Mouse (Mus musculus) adipocyte (in vitro differentiated cells): ENCODE measurements around the gene Egln3.

Experiments used
- DNase-seq: peaks from one replicate; pipeline ENCODE4 v3.0.0-alpha.2; 2016; ENCODE audit warnings: low spot score

Gene Egln3

DNA sequence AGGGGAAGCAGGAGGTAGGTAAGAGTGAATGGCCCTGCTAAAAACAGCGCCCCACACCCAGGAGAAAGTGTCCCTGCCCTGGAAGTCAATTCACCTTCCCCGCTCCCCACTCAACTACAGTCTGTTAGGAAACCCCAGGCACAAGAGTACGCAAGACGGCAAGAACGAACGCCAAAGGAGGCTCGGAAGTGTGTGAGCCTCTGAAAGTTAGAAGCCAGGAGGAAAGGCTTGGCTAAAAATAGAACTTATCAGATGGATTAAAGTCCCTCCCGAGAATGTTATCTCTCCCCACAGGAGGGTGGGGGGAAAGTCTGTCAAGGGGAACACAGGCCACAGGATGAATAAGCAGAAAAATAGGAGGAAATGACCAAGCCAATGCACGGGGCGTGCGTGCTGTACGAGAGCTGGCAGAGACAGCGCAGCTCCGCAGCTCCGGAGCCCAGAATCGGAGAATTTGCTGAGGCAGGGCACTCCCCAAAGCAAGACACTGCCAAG, 41.0 kb downstream of the Egln3 start:
- peak; percentile 66 for DNase-seq

- no peak for DNase-seq
Measured at GRCm38 (mm10) chr12:54161468-54162202, 42.0 kb downstream of the Egln3 start.

DNA sequence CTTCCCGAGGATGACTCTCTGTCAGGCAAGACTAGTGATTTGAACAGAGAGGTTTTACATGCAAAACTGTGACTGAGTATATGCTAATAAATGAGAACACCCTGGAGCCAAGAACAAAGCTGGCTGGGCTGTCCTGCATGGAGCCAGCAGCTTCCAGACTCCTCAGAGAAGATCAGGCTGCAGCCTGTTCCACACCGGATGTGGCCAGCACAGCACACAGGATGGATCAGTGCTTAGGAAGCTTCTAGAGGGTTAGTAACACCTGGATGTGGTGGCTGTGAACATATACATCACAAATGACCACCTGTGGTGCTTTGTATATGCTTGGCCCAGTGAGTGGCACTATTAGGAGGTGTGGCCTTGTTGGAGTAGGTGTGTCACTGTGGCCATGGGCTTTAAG, 43.4 kb downstream of the Egln3 start:
- DNase-seq = no peak

DNA sequence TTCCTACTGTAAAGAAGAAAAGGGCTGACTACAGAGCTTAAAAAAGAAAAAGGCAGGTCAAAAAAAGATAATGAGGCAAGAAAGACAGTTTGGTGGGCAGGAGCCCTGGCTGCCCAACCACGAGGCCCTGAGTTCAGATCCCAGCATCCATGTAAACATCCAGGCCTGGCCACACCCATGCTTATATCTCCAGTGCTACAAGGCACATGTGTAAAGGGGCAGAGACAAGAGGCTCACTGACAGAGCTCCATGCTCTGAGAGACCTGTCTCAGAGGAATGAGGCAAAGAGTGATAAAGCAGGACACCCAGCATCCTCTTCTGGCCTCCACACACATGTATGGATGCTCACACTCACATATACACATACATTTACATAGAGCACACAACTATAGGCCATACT, 48.9 kb downstream of the Egln3 start:
- DNase-seq = no peak

DNA sequence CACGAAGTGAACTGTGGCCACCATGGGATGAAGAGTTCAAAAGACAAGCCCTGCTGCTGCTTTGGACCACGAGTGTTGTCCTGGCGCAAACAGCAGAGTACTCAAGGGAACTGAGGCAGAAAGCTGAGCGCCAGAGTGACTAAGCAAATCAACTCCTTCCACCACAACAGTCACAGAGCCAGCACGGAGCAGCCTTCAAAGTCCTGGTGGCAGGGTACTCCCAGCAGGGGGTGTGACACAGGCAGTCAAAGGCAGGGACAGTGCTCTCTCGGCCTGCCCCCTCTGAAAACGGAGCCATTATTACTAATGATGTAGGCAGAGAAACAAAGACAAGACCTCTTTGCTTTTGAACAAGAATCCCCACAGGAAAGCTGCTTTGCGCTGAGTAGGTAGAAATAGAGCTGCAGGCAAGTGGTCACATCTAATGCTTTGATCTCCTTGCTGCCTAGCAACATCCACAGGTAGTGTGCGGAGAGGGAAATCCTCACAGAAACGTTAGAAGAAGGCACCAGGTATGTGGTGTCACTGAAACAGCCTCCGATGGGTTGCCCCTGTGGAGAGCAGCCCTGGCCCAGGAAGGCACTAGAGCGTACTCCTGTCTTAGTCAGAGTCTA, 56.6 kb downstream of the Egln3 start:
- DNase-seq = no peak
